Mouse (Mus musculus) neural tube, embryonic 13.5 days (tissue): ENCODE measurements around the gene Rsbn1. TPM values are rescaled to one million over a fixed set of nuclear protein-coding genes. Genes with fewer than 3 reads are reported as not detected.

ENCODE experiments used
- ATAC-seq: fragments of 200-750 bp; cut with Nextera tagmentation; 2 replicates; pipeline ENCODE4 v1.8.0; 2017; ENCODE audit warnings: low read depth, mild to moderate bottlenecking, moderate TSS enrichment, moderate library complexity
- H3K27ac ChIP-seq: fragments of 300-500 bp; sonication (generic); replicated peaks from 2 replicates; pipeline ENCODE4 v1.5.1; 2015; ENCODE audit warnings: moderate library complexity, mild to moderate bottlenecking, inconsistent platforms
- H3K27me3 ChIP-seq: fragments of 300-500 bp; sonication (generic); 2 replicates; pipeline ENCODE4 v1.6.1; 2015; ENCODE audit warnings: mild to moderate bottlenecking, inconsistent platforms
- H3K36me3 ChIP-seq: fragments of 300-500 bp; sonication (generic); 2 replicates; pipeline ENCODE4 v1.6.1; 2015; ENCODE audit warnings: mild to moderate bottlenecking, inconsistent platforms
- H3K4me1 ChIP-seq: fragments of 300-500 bp; sonication (generic); replicated peaks from 2 replicates; pipeline ENCODE4 v1.6.1; 2015; ENCODE audit warnings: inconsistent platforms
- H3K4me2 ChIP-seq: fragments of 300-500 bp; sonication (generic); 2 replicates; pipeline ENCODE4 v1.6.1; 2015; ENCODE audit warnings: inconsistent platforms, mild to moderate bottlenecking, moderate library complexity
- H3K4me3 ChIP-seq: fragments of 300-500 bp; sonication (generic); 2 replicates; pipeline ENCODE4 v1.5.1; 2015; ENCODE audit warnings: mild to moderate bottlenecking, inconsistent platforms
- H3K9ac ChIP-seq: fragments of 300-500 bp; sonication (generic); 2 replicates; pipeline ENCODE4 v1.6.1; 2015; ENCODE audit warnings: moderate library complexity, mild to moderate bottlenecking, inconsistent platforms
- H3K9me3 ChIP-seq: fragments of 300-500 bp; sonication (generic); 2 replicates; pipeline ENCODE4 v1.6.1; 2016; ENCODE audit warnings: inconsistent platforms
- WGBS: fragments of 180-500 bp; shearing (Covaris S2); methylation state at CpG from one replicate; pipeline ENCODE4 v1.1.7; 2015; 5-methylcytosine and 5-hydroxymethylcytosine counted together
- polyA plus RNA-seq: library from polyadenylated mRNA; unstranded; fragments of >200 nt; fragmentation: Nextera tagmentation; extraction: Ambion mirVana; gene quantifications from 2 replicates; pipeline ENCODE4 v1.2.1, GENCODE M21; 2015

The Rsbn1 gene
- polyA plus RNA-seq, 1 experiment from 2014 or later, result 19.4 TPM

DNA sequence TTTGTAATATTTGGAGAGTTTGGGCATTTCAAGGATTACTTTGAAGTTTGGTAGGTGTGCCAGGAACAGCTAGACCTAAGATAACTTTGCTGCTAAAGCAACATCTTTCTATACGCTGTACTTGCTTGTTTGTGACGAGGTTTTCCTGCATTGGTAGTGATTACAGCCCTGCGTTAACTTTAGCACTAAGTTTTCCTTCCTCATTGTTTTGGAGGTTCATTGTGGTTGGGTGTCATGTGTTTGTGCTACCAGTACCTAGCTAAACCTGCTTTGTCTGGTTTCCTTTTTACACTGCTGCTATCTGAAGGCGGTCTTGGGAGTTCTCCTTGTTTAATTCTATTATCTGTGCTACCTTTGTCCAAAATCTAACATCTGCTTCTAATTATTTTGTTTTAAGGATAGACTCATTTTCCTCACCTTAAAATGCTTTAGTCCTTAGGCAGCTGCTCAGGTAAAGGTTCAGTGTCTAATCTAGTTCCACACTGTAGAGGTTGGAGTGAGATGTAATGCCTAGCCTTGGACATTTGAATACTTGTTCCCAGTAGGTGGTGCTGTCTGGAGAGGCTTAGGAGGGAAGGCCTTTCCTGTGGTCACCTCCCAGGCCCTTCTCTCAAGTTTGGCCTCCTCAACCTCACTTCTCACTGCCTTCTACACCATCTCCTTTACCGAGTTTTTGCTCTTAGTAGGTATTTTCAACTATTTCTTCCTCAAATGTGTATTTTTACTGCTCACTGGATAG is 96.2 kb downstream of the Rsbn1 start:
- no peak overlapping the region for H3K4me2 ChIP-seq
- H3K27ac ChIP-seq, result no peak overlapping the region
- ATAC-seq, result no peak
- H3K4me1 ChIP-seq, result 0 out of 2 replicates have a peak, but pooled peaks cover 3% of the 10 kb centered on the region
- no peak overlapping the region for H3K4me3 ChIP-seq
- peaks cover 50% of the 10 kb centered on the region for H3K36me3 ChIP-seq
- no peaks in the 10 kb centered on the region for H3K9me3 ChIP-seq
- H3K9ac ChIP-seq, result no peak overlapping the region
- no peaks in the 10 kb centered on the region for H3K27me3 ChIP-seq
- 92% methylated on average over 5 of the region's 5 CpGs for WGBS

DNA sequence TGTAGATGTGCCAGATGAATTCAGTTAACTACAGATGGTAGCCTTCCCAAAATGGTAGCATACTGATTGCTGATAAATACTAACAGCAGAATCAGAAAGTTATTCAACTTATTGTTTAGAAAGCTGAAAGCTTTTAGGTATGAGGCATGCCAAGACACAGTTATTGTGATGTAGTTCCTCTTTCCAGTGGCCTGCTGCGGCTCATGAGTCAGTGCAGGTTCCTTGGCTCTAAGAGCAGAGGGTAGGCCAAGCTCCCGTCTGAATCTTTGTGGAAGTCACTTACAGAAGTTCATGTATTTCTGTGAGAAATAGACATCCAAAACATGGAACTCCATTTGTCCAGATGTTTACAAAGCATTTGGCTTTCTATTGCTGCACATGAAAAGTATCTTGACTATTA is 98.1 kb downstream of the Rsbn1 start:
- H3K4me2 ChIP-seq, result no peak overlapping the region
- no peak overlapping the region for H3K27ac ChIP-seq
- H3K4me3 ChIP-seq, result no peak overlapping the region
- no peaks in the 10 kb centered on the region for H3K27me3 ChIP-seq
- H3K36me3 ChIP-seq, result peaks cover 50% of the 10 kb centered on the region
- H3K4me1 ChIP-seq, result 0 out of 2 replicates have a peak, but pooled peaks cover 3% of the 10 kb centered on the region
- H3K9ac ChIP-seq, result no peak overlapping the region
- H3K9me3 ChIP-seq, result no peaks in the 10 kb centered on the region
- 93% methylated on average over 2 of the region's 2 CpGs for WGBS
- ATAC-seq, result no peak

Other genes with a start within 250 kb of the Rsbn1 start
- 14.2 and 16.8 TPM in 2 replicates for gene Olfml3, start 176.1 kb upstream of the Rsbn1 start, polyA plus RNA-seq
- not detected in 2 replicates for gene Gm10964, start 174.8 kb upstream of the Rsbn1 start, polyA plus RNA-seq
- gene Hipk1, start 122.6 kb upstream of the Rsbn1 start, polyA plus RNA-seq, result 10.6 and 11.7 TPM in 2 replicates
- gene Dclre1b, start 104.7 kb upstream of the Rsbn1 start, polyA plus RNA-seq, result 17.2 and 24.6 TPM in 2 replicates
- 23.3 and 23.9 TPM in 2 replicates for gene Ap4b1, start 104.6 kb upstream of the Rsbn1 start, polyA plus RNA-seq
- gene Gm43064, start 104.5 kb upstream of the Rsbn1 start, polyA plus RNA-seq, result 0.21 and 0.54 TPM in 2 replicates
- 0.50 and 0.79 TPM in 2 replicates for gene Bcl2l15, start 81.5 kb upstream of the Rsbn1 start, polyA plus RNA-seq
- 0.39 and 0.70 TPM in 2 replicates for gene Ptpn22, start 54.3 kb upstream of the Rsbn1 start, polyA plus RNA-seq
- gene Phtf1, start 54.0 kb downstream of the Rsbn1 start, polyA plus RNA-seq, result 28.6 and 30.4 TPM in 2 replicates